Comparison of ENCODE assay signal across 20 mouse cellular contexts in the genomic region with DNA sequence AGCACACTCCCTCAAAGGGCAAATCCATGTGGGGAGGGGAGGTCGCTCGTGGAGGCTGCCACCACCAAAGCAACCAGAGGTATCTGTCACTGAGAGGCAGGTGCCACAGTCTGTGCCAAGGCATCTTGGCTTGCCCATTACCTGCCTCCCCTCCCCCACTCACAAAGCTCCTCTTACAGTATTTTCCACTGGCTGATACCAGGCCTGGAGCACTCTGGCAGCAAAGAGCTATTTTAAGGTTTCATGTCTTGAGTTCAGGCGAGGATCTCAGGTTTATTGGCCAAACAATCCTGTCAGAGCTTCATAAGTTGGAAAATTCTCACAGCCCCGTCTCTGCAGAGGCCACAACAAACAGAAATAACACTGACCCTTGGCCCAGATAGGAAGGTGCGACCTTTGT. TPM values are rescaled to one million over a fixed set of nuclear protein-coding genes. Genes with fewer than 3 reads are reported as not detected.
A peak's percentile ranks its signal among the peaks of the same experiment; 100 is the strongest.
DNase-seq lines count a peak whose midpoint lies in the region; ATAC-seq lines count a peak whose summit lies in the region.
"Had no signal": no experiment of that assay in that cellular context is flagged by ENCODE, and none has a peak within 500 bp of the region (broad histone marks: within the 10 kb centered on the region; RNA-seq: fewer than 3 reads in every experiment).

No protein-coding gene starts in this region.

- no peak overlapping the region for H3K4me3 ChIP-seq in kidney, embryonic 14.5 days (ENCODE audit: low read length)
- H3K4me3 ChIP-seq: forebrain, embryonic 15.5 days; hindbrain, embryonic 15.5 days; liver, embryonic 15.5 days had no signal

- no peak overlapping the region for H3K27ac ChIP-seq in kidney, embryonic 14.5 days (ENCODE audit: low read depth, low read length)
- H3K27ac ChIP-seq: forebrain, embryonic 15.5 days; hindbrain, embryonic 15.5 days; liver, embryonic 15.5 days; stomach, postnatal 0 days had no signal

- peak; percentile 46 to 59 for DNase-seq in kidney, adult 8-10 months
- peak; percentile 53 for DNase-seq in gastrocnemius, postnatal 10 days
- peak; percentile 68 to 79 for DNase-seq in heart, adult 9 months (ENCODE audit: low spot score in 2 of 2)
- peak; percentile 24 for DNase-seq in kidney, postnatal 14 days
- DNase-seq in cerebellum, postnatal 25 days, result no peak
- DNase-seq: adrenal gland, postnatal 25 days; cerebellum, adult 9-11 months; lung, postnatal 4 days; midbrain, embryonic 14.5 days; thymus, postnatal 36 days had no signal

- H3K36me3 ChIP-seq in kidney, embryonic 14.5 days (ENCODE audit: control insufficient read depth, insufficient read depth, low read length), result no peaks in the 10 kb centered on the region
- H3K36me3 ChIP-seq: forebrain, embryonic 15.5 days; hindbrain, embryonic 15.5 days; liver, embryonic 15.5 days had no signal

- no peaks in the 10 kb centered on the region for H3K27me3 ChIP-seq in kidney, embryonic 14.5 days (ENCODE audit: control insufficient read depth, insufficient read depth, low read length)
- H3K27me3 ChIP-seq: forebrain, embryonic 15.5 days; hindbrain, embryonic 15.5 days; liver, embryonic 15.5 days had no signal

- WGBS in kidney, embryonic 14.5 days, result 79% methylated on average over 5 of the region's 5 CpGs

- H3K9me3 ChIP-seq in kidney, embryonic 14.5 days (ENCODE audit: control insufficient read depth, low read length), result no peaks in the 10 kb centered on the region
- H3K9me3 ChIP-seq: forebrain, embryonic 15.5 days; hindbrain, embryonic 15.5 days; liver, embryonic 15.5 days had no signal

- peaks cover 6% of the 10 kb centered on the region; the same call in 1 of the 2 replicates for H3K4me1 ChIP-seq in kidney, embryonic 14.5 days (ENCODE audit: control insufficient read depth, insufficient read depth, low read length)

- no peak overlapping the region for H3K4me2 ChIP-seq in kidney, embryonic 14.5 days (replicated peaks; ENCODE audit: low read depth, low read length)
- H3K4me2 ChIP-seq: forebrain, embryonic 15.5 days; hindbrain, embryonic 15.5 days; liver, embryonic 15.5 days had no signal

- no peak overlapping the region for H3K9ac ChIP-seq in kidney, embryonic 14.5 days (ENCODE audit: low read depth, low read length)
- H3K9ac ChIP-seq: forebrain, embryonic 15.5 days; hindbrain, embryonic 15.5 days; liver, embryonic 15.5 days had no signal

- ATAC-seq in kidney, embryonic 14.5 days (ENCODE audit: low FRiP score, low TSS enrichment), result no peak
- ATAC-seq in inflammation-experienced regulatory T-cells, adult 6 months, result no peak
- ATAC-seq: forebrain, embryonic 15.5 days had no signal

RNA-seq across cellular contexts. Expression of gene Tectb, which starts 9.5 kb away (rescaled TPM):
- polyA plus RNA-seq in kidney, embryonic 14.5 days (2014; fragmentation: Nextera tagmentation; extraction: Ambion mirVana), result not detected in 2 replicates
- 1 to 10 TPM in 1 of 2 experiments, under 1 TPM in 1; 0.79 to 1.3 TPM for total RNA-seq in gastrocnemius, postnatal 10 days (2021)
- polyA plus RNA-seq in inflammation-experienced regulatory T-cells, adult 6 months (2017; shearing (Covaris generic)), result not detected
- total RNA-seq: left cerebral cortex, adult 18-20 months had no signal
- polyA plus RNA-seq: heart, embryonic 14.5 days; limb, embryonic 11.5 days; spleen, adult 2 months had no signal

RNA-seq across cellular contexts. Expression of gene Gucy2g, which starts 51.0 kb away (rescaled TPM):
- polyA plus RNA-seq in kidney, embryonic 14.5 days (2014; fragmentation: Nextera tagmentation; extraction: Ambion mirVana), result 0.05 TPM in 1 of 2 replicates, not detected in the other
- under 1 TPM; 0.11 to 0.16 TPM for total RNA-seq in gastrocnemius, postnatal 10 days (2021)
- under 1 TPM; 0.18 to 0.56 (median 0.46) TPM for polyA plus RNA-seq in inflammation-experienced regulatory T-cells, adult 6 months (2017; shearing (Covaris generic))
- total RNA-seq: adrenal gland, postnatal 25 days had no signal
- polyA plus RNA-seq: forebrain, embryonic 15.5 days; heart, embryonic 14.5 days; limb, embryonic 11.5 days; liver, embryonic 15.5 days had no signal

Comparison
In these comparisons a context has a peak if more than half of its experiments do, and no peak if none do; other contexts are left out.
1. DNase-seq: peak in kidney, adult 8-10 months (2 of 2), gastrocnemius, postnatal 10 days (single experiment), heart, adult 9 months (2 of 2) and kidney, postnatal 14 days (single experiment); none in cerebellum, postnatal 25 days (0 of 2).